Mouse (Mus musculus) lung, postnatal 25 days (tissue): ENCODE data around the gene Cep78.

ENCODE experiments used
- DNase-seq: peaks from one replicate; pipeline ENCODE4 v3.0.0; 2022; ENCODE audit warnings: low spot score

The Cep78 gene

GRCm38 (mm10) chr19:15908016-15908415, 76.8 kb downstream of the Cep78 start:
- no peak for DNase-seq
